Mouse (Mus musculus) heart, embryonic 16.5 days (tissue): ENCODE measurements around the gene Tex10. TPM values are rescaled to one million over a fixed set of nuclear protein-coding genes. Genes with fewer than 3 reads are reported as not detected.

Experiments used
- ATAC-seq: fragments of 200-750 bp; cut with Nextera tagmentation; replicated peaks from 2 replicates; pipeline ENCODE4 v1.8.0; 2017; ENCODE audit warnings: moderate number of reproducible peaks; ENCODE audit not compliant: insufficient read depth, low FRiP score; ENCODE audit errors: extremely low read depth
- H3K27ac ChIP-seq: fragments of 300-500 bp; sonication (generic); 2 replicates; pipeline ENCODE4 v1.5.1; 2014; ENCODE audit warnings: mild to moderate bottlenecking, low read length, control low read depth, moderate library complexity
- H3K27me3 ChIP-seq: fragments of 300-500 bp; sonication (generic); 2 replicates; pipeline ENCODE4 v1.6.1; 2014; ENCODE audit warnings: low read length, mixed read lengths; ENCODE audit not compliant: control insufficient read depth, insufficient read depth
- H3K36me3 ChIP-seq: fragments of 300-500 bp; sonication (generic); 2 replicates; pipeline ENCODE4 v1.6.1; 2014; ENCODE audit not compliant: control insufficient read depth, insufficient read depth
- H3K4me1 ChIP-seq: fragments of 300-500 bp; sonication (generic); 2 replicates; pipeline ENCODE4 v1.6.1; 2014; ENCODE audit warnings: low read length, mixed read lengths; ENCODE audit not compliant: control insufficient read depth, insufficient read depth
- H3K4me2 ChIP-seq: fragments of 300-500 bp; sonication (generic); 2 replicates; pipeline ENCODE4 v1.6.1; 2014; ENCODE audit warnings: low read depth, mild to moderate bottlenecking, control low read depth, low read length
- H3K4me3 ChIP-seq: fragments of 300-500 bp; sonication (generic); 2 replicates; pipeline ENCODE4 v1.5.1; 2014; ENCODE audit warnings: mild to moderate bottlenecking, control low read depth, low read length
- H3K9ac ChIP-seq: fragments of 300-500 bp; sonication (generic); 2 replicates; pipeline ENCODE4 v1.6.1; 2014; ENCODE audit warnings: low read length, control low read depth
- H3K9me3 ChIP-seq: fragments of 300-500 bp; sonication (generic); replicated peaks from 2 replicates; pipeline ENCODE4 v1.6.1; 2016; ENCODE audit warnings: low read length; ENCODE audit not compliant: control insufficient read depth
- WGBS: fragments of 180-500 bp; shearing (Covaris S2); extraction: QIAGEN DNeasy Blood & Tissue Kit; methylation state at CpG from one replicate; pipeline ENCODE4 v1.1.7; 2014; 5-methylcytosine and 5-hydroxymethylcytosine counted together
- polyA plus RNA-seq: library from polyadenylated mRNA; unstranded; fragments of >200 nt; fragmentation: Nextera tagmentation; extraction: Ambion mirVana; gene quantifications from 2 replicates; pipeline ENCODE4 v1.2.1, GENCODE M21; 2015

Tex10 gene
- 29.4 and 32.3 TPM in 2 replicates for polyA plus RNA-seq

DNA sequence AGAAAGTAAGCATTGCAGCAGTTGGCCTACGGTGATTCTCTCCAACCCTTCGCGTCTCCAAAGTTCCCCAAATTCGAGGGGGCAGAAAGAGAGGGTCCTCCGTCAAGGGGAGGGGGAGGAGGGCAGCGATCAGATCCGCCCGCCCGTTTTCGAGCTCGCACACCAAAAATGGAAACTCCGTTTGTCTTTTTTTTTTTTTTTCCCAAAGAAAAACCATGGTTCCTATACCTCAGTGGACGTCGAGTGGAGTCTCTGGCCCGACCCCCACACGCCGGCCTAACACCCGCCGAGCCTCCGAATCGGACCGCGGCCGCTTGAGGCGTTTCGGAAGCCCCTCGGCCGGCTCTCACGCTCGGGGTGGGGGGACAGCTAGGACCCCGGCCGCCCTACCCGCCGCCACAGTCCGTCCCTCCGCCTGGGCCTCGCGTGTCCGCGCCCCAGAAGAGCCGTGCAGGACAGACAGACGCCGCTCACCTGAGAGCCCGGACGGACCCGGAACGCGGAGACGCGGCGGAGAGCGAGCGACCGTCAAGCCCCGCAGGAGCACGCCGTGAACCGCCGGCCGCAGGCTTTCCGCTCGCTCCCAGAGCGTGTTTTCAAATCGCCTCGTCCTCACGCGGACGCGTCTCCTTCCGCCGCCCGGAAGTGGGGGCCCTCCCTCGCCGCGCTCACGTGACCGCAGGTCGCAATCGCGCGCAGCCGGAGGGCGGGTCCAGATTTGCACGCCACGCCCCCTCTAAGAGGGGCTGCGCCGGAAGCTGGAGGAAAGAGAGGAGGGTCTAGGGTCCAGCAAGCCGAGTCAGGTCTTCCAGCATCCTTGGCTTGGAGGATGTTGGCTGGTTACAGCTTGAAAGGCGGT is at the start of gene Tex10:
Gene Tex10 (minus strand): TSS at position 668 of the 859 bp plus-strand sequence.
- peak within 1 kb of the TSS; percentile 70 for H3K4me2 ChIP-seq
- H3K27ac ChIP-seq, result peak within 1 kb of the TSS; percentile 82
- peak; percentile 95 for ATAC-seq
- WGBS, result under 1% methylated on average over 89 of the region's 89 CpGs
- peaks cover 14% of the 10 kb centered on the region for H3K4me1 ChIP-seq
- H3K9ac ChIP-seq, result peak within 1 kb of the TSS; percentile 98
- no peaks in the 10 kb centered on the region for H3K27me3 ChIP-seq
- H3K36me3 ChIP-seq, result peaks cover 7% of the 10 kb centered on the region
- H3K9me3 ChIP-seq, result no peaks in the 10 kb centered on the region
- peak within 1 kb of the TSS; percentile 96 for H3K4me3 ChIP-seq

DNA sequence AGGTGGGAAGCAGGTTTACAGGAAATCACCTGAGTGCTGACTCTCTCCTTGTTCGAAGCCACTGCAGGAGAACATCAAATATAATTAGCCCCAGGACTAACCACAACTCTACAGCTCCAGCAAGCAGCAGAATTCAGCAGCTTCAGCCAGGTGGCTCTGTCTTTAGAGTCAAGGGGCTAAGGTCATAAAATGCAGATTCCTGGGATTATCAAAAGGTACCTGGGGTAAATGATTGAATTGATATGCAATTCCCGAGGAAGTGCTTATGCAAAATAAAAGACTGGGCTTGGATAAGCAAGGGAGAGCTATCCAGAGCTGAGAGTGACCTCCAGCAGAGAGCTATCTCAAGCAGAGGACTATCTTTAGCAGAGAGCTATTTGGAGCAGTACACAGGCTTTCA is 37.6 kb upstream of the Tex10 start:
- ATAC-seq, result no peak
- Histone ChIP-seq H3K9ac (no peak overlapping the region), H3K4me3 (no peak overlapping the region), H3K4me2 (no peak overlapping the region), H3K27ac (no peak overlapping the region), H3K9me3 (no peaks in the 10 kb centered on the region; the same call in none of the 2 replicates), H3K27me3 (no peaks in the 10 kb centered on the region), H3K4me1 (no peaks in the 10 kb centered on the region), H3K36me3 (no peaks in the 10 kb centered on the region)
- WGBS, result 32% methylated on average over 2 of the region's 2 CpGs

DNA sequence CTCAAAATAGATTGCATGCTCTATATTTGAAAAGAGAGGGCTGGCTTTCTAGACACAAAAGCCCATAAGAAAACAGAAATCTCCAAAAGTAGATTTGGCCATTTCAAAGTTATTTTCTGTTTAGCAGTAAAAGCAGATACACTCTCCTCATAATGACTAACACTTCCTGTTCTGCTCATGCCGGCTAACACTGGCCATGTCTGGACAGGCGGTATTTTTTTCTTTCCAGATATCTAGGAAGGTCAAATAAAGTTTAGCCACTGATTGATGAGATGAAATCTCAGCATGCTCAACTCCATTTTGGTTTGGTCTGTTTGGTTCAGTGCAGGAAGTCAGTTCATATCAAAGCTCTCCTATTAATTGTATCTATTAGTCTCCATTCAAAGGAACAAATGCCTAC is 19.3 kb upstream of the Tex10 start:
- Histone ChIP-seq H3K4me2 (no peak overlapping the region), H3K4me3 (no peak overlapping the region), H3K9me3 (no peaks in the 10 kb centered on the region), H3K27ac (no peak overlapping the region), H3K9ac (no peak overlapping the region), H3K36me3 (no peaks in the 10 kb centered on the region), H3K27me3 (no peaks in the 10 kb centered on the region), H3K4me1 (0 out of 2 replicates have a peak, but pooled peaks cover 3% of the 10 kb centered on the region)
- WGBS, result 47% methylated on average over 2 of the region's 2 CpGs
- ATAC-seq, result no peak

DNA sequence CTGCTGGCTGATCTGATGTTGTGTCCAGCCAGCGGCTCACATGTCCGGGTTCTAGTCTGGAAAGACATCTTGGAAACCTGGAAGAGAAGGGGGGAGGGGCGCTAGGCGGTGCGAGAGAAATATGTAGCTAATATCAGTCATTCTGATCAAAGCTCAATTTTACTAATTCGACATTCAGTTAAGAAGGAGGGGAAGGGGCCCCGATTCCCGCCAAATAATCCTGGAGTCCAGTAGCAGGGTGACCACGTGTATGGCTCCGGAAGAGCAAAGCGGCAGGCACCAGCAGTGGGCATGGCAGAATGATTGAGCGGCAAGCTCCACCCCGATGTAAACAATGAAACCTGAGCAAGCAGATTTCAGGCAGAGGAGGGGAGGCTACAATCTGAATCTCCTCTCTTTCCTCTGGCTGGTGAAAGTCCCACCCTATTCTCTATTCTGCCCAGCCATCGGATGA is 18.1 kb upstream of the Tex10 start:
- no peak for ATAC-seq
- no peaks in the 10 kb centered on the region for H3K36me3 ChIP-seq
- H3K4me1 ChIP-seq, result 0 out of 2 replicates have a peak, but pooled peaks cover 3% of the 10 kb centered on the region
- H3K9ac ChIP-seq, result peak overlapping the region; percentile 54
- WGBS, result 6% methylated on average over 14 of the region's 14 CpGs
- peak overlapping the region; percentile 44 for H3K4me3 ChIP-seq
- no peaks in the 10 kb centered on the region for H3K9me3 ChIP-seq
- H3K27ac ChIP-seq, result no peak overlapping the region
- peak overlapping the region; percentile 66 for H3K4me2 ChIP-seq
- no peaks in the 10 kb centered on the region for H3K27me3 ChIP-seq

DNA sequence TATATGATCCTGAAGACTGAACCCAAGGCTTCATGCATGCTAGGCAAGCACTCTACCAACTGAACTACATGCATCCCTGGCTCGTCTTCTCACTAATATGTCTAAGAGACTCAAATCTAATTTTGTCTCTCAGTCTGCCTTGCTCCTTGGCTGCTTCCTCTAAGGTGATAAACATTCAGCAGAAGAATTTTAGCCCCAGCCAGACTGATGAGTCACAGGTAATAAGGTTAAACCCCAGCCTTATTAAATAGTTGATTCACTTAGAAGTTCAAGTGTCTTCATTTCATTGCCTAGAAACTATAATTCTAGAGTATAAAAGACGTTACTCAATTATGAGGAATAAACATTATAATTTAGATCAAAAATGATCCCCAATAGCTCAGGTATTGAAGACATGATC is 15.7 kb upstream of the Tex10 start:
- WGBS, result 78% methylated on average over 2 of the region's 2 CpGs
- no peak overlapping the region for H3K4me3 ChIP-seq
- H3K9ac ChIP-seq, result no peak overlapping the region
- no peaks in the 10 kb centered on the region for H3K36me3 ChIP-seq
- H3K9me3 ChIP-seq, result no peaks in the 10 kb centered on the region
- H3K27me3 ChIP-seq, result no peaks in the 10 kb centered on the region
- H3K4me1 ChIP-seq, result 0 out of 2 replicates have a peak, but pooled peaks cover 3% of the 10 kb centered on the region
- no peak overlapping the region for H3K4me2 ChIP-seq
- ATAC-seq, result no peak
- no peak overlapping the region for H3K27ac ChIP-seq

DNA sequence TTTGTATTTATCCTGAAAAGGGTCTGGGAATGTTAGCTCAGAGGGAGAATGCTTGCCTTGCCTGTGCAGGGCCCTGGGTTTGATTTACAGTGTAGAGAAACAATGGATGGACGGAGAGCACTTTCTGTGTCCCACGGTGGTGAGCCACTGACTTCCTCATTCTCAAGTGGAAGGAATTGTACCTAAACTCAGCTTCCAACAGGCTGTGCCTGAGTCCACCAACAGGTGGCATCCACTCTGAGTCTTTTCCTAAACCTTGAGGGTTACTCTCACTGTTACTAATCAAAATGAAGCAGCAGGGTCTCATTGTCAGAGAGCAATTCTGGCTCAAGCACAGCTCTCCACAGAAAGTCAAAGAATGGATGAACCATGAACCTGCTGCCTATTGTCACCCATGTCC is 8.0 kb upstream of the Tex10 start:
- ATAC-seq, result no peak
- 23% methylated on average over 2 of the region's 2 CpGs for WGBS

DNA sequence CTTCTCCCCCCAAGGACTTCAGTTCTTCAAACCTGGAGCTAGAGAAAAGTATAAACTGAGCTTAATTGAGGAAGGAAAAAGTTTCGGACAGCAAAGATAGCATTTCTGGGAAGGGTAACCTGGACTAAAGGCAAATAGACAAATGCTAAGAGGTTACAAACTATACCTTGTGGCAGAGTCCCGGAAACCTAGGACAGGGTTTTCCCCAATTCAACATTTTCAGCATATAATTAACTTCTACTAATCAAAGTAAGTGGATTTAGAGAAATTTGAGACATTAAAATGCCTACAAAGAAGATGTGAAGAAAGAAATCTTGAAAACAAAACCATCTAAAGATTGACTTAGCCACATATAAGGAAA is 372 bp upstream of the Tex10 start:
- Histone ChIP-seq H3K9ac (peak overlapping the region; percentile 98; the same call in 1 of the 2 replicates), H3K4me3 (peak overlapping the region; percentile 96), H3K4me1 (peaks cover 14% of the 10 kb centered on the region), H3K27ac (no peak overlapping the region), H3K9me3 (peaks cover 2% of the 10 kb centered on the region), H3K36me3 (peaks cover under 1% of the 10 kb centered on the region), H3K4me2 (peak overlapping the region; percentile 70), H3K27me3 (no peaks in the 10 kb centered on the region)
- 74% methylated on average over 2 of the region's 2 CpGs for WGBS
- no peak for ATAC-seq

More for the DNA sequence above, 8.0 kb upstream of the Tex10 start:
- Histone ChIP-seq H3K27ac (no peak overlapping the region), H3K36me3 (no peaks in the 10 kb centered on the region), H3K27me3 (no peaks in the 10 kb centered on the region), H3K4me3 (no peak overlapping the region), H3K9me3 (peaks cover 6% of the 10 kb centered on the region), H3K4me1 (no peaks in the 10 kb centered on the region), H3K4me2 (no peak overlapping the region), H3K9ac (no peak overlapping the region)

DNA sequence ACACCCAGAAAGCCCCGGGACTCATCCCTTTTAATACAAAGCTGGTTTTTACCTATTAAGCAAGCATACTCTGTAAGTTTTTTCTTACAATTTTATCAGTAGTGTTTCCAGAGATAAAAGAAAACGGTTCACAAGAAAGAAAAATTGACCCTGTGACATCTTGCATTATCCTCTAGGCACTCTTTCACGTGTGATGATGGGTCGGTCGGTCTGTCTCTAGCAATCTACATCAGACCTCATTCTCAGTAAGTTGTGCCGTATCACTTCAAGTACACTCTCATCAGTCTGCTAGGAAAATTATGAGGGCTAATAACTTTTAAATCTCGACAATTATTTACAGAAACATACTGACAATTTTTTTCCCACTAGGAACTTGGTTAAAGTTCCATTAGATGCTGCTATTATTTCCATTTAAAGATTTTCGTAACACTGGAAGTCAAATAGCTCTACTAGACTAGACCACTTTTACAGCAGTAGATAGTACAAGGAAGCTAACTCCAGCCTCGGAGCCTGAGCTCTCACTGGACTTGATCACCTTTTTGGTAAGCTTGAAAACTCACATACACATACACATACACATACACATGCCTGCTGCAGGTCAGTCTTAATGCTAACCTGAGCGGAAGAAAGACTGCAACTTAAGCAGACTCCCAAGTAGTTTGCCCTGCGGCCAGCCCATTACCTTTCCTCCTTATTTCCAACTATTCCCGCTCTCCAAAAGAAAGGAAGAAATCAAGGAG is 1.0 kb downstream of the Tex10 start:
- ATAC-seq, result no peak
- peaks cover 10% of the 10 kb centered on the region for H3K36me3 ChIP-seq
- H3K9me3 ChIP-seq, result no peaks in the 10 kb centered on the region
- H3K4me3 ChIP-seq, result peak overlapping the region; percentile 96
- H3K4me1 ChIP-seq, result peaks cover 14% of the 10 kb centered on the region
- peak overlapping the region; percentile 98 for H3K9ac ChIP-seq
- peak overlapping the region; percentile 70 for H3K4me2 ChIP-seq
- H3K27me3 ChIP-seq, result no peaks in the 10 kb centered on the region
- 0 out of 2 replicates have a peak overlapping the region, but pooled peaks have one; percentile 1 for H3K27ac ChIP-seq
- 10% methylated on average over 12 of the region's 12 CpGs for WGBS

DNA sequence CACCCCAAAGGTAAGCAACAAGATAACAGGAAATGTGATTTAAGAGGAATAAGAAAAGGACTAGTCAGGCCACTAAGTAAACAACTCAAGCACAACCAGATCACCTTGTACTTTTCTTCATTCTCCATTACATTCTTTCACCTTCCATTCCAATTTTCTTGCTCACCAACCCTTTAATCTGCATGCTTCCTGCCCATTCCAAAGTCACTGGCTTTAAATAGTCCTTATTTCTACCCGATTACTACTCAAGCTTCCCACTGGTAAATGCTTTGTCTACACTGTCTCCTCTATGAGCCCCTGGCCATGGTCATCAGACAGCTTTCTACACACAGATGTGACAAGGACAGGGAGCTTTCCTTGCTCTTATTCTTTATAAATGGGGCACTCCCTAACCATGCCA is 2.3 kb downstream of the Tex10 start:
- peak overlapping the region; percentile 30; the same call in 1 of the 2 replicates for H3K4me2 ChIP-seq
- H3K9me3 ChIP-seq, result no peaks in the 10 kb centered on the region
- no peak for ATAC-seq
- no peak overlapping the region for H3K27ac ChIP-seq
- 44% methylated on average over 1 of the region's 1 CpGs for WGBS
- peaks cover 14% of the 10 kb centered on the region for H3K4me1 ChIP-seq
- H3K36me3 ChIP-seq, result peaks cover 16% of the 10 kb centered on the region
- H3K27me3 ChIP-seq, result no peaks in the 10 kb centered on the region
- no peak overlapping the region for H3K4me3 ChIP-seq
- no peak overlapping the region for H3K9ac ChIP-seq
